Mouse (Mus musculus): ENCODE measurements around the gene Zbtb33.

Gene Zbtb33

DNA sequence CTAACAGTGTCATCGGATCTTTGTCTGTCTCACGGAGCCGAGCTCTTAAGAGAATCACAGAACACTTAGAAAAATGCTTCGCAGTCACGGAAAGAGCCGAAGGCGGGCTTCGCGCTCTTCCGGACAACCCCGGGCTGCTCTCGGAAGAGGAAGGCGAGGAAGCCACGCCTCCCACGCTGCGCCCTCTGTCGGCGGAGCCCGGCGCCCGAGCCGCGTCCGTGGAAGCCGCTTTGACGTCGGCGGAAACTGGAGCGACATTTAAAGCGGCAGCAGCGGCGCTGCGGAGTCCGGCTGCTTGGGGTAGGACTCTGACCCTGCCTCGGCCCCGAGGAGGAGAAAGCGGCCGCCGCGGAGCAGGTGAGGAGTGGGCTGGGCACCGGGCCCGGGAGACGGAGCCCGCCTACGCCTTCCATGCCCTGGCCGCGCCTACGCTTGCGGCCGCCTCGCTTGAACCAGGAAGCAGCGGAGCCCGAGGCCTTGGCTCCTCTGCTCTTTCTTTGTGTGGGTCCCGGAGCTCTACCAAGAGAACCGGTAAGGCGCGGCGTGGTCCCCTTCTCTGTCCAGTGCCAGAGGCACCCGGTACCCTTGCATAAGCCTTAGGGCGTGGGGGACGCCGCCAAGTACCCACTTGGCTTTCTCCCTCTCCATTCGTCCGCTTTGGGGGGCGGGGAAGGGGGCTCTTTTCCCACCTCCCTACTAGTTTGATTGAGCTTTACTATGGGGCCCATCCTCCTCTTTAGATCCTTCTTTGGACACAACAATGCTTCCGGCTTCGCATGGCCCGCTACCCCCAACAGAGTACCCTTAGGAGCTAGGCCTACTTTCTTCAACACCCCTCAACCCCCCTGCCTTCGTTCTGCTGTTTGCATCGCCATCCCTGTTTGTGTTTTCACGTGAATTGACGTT lies at the start of gene Zbtb33:
Zbtb33 (plus strand) TSS at position 242 of the 906 bp plus-strand sequence.
- in situ Hi-C loops (cut with MboI, MseI) = loop anchor here (5.0 kb wide), 2 partner anchors 47 to 447 kb away; partner anchors contain the start of gene C1galt1c1 (in 1 of the 2)

GRCm38 (mm10) chrX:38159097-38159496 lies 30.5 kb upstream of the Zbtb33 start:
- in situ Hi-C loops (cut with MboI, MseI) = no loop called here

DNA sequence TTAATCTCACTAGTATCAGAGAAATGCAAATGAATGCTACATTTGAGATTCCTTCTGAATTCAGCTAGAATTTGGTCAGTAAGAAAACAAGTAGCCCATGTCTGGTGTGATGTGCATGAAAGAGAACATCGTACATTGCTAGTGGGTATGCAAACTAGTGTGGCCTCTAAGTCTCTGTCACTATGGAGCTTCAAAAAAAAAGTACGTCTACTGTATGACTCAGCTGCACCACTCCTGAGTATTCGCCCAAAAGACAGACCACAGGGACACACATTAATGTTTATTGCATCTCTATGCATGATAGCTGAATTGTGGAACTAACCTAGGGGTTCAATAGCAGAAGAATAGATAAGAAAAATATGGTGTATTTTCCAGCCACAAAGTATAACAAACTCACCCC lies 24.3 kb upstream of the Zbtb33 start:
- in situ Hi-C loops (cut with MboI, MseI) = no loop called here

DNA sequence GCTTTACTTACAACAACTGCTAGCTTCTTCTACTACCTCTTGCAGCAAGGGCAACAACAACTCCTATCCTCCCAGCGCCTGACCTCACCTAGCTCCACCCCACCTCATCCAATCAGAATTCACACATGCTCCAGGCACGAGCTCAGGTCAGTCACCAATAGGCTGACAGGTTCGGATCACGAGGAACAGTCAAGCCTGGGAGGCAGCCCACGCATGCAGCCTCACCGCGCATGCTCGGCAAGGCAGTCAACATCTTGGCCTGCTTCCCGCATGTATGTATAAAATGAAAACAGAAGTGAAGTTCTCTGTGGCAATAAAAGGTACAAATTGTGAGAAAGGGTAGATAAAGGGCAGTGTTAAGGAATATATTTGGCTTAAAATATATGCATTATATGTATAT lies 23.5 kb upstream of the Zbtb33 start:
- in situ Hi-C loops (cut with MboI, MseI) = no loop called here

- in situ Hi-C loops (cut with MboI, MseI) = no loop called here
Observed at GRCm38 (mm10) chrX:38166592-38166991, 23.0 kb upstream of the Zbtb33 start.

GRCm38 (mm10) chrX:38179891-38180310 lies 9.7 kb upstream of the Zbtb33 start:
- in situ Hi-C loops (cut with MboI, MseI) = loop anchor here in 1 of 2 experiments (10.0 kb wide), 1 partner anchor 1865 kb away; no protein-coding TSS in a partner anchor

- in situ Hi-C loops (cut with MboI, MseI) = no loop called here
Observed at GRCm38 (mm10) chrX:38180656-38181607, 8.7 kb upstream of the Zbtb33 start.

DNA sequence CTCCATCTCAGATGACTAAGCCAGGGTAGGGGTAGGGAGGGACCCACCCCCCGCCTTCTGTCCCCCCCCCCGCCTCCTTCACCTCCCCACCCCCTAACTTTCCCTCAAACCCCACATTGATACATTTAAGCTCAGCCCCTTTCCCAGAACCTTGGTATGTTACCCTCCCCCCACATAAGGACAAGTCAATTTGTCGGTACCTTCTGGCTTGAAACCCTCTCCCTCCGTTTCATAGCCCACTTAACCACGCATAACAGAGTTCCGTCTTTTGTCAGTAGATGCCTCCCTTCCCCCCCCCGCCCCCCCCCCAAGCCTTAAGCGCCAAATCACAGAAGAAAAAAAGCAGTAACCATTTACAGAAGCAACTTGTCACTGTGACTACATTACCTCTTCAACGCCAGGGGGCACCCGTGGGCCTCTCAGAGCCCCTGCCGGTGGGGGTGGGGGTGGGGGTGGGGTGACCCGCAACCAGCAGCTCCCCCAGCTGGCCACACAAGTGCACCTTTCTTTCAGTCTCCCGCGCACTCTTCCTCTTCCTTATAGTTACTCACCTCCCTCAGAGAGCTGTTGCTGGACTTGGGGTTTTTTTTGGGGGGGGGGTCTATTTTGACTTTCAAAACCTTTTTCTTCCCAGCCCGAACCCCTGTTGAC lies 7.9 kb upstream of the Zbtb33 start:
- in situ Hi-C loops (cut with MboI, MseI) = no loop called here

DNA sequence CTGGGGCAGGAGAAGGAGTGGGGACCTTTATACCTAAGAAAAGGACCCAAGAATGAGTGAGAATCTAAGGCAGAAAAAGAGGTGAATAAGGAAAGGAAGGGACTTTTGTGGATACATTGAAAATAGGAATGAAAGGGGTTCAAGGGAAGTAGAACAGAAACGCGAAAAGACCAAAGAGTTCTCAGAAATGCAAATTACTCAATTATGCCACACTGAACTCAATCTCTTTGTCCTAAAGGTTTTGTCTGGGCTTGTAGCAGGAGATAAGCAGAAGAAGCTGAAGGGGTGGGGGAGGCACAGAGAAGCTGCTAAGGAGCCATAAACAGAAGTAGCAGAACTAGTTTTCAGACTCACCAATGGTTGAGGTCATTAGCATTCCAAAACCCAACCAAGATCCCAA lies 4.1 kb upstream of the Zbtb33 start:
- in situ Hi-C loops (cut with MboI, MseI) = loop anchor here in 1 of 2 experiments (5.0 kb wide), 1 partner anchor 452 kb away; the partner anchor contains the start of gene C1galt1c1

DNA sequence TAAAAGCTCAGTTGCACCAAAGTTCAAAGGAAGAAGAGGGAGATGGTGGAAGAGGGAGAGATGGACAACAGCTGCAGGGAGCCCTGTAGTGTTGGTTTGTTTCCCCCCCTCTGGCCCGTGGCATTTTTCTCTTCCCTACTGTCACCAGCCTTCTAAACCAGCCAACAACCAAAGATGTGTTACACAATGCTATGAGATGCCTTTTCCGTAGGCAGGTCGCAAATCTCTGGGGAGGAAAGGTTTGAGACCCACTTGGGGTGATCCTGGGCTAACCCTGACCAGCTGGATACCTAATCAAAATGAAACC lies 818 bp downstream of the Zbtb33 start:
- in situ Hi-C loops (cut with MboI, MseI) = loop anchor here in 1 of 2 experiments (5.0 kb wide), 1 partner anchor 47 kb away; no protein-coding TSS in a partner anchor

DNA sequence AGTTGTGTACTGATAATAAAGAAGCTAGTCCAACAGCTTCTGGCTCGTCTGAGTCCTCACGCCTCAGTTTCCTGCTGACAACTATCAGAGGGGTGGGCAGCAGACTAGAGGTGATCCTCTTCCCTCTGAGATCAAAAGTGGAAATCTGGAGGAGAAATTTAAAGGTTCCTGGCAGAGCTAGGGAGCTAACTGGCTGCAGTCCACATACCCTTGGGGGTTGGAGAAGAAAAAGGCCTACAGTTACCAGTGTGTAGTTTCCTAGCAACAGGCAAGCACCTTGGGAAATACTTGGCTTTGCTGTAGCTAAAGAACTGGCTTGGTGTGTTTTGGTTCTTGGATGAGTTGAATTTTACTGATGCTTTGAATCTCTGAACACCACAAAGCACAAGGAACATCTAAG lies 12.2 kb downstream of the Zbtb33 start:
- in situ Hi-C loops (cut with MboI, MseI) = no loop called here

DNA sequence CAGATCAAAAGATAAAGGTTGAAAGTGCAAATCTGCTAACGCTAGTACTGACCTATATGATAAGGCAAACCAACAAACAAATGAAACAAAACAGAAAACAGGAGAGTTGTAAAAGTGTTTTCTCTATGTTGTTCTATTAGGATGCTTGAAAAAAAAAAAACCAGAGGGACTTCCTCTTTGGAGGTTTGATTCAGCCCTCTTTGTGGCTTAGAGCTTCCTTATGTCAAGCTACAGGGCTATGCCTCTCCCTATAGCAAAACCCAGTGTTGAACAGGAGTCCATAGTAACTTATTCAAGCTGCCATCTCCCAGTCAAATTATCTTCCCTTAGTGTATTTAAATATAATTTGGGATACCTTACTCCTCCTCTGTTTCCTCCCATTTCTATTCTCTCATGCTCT lies 17.8 kb downstream of the Zbtb33 start:
- in situ Hi-C loops (cut with MboI, MseI) = no loop called here

DNA sequence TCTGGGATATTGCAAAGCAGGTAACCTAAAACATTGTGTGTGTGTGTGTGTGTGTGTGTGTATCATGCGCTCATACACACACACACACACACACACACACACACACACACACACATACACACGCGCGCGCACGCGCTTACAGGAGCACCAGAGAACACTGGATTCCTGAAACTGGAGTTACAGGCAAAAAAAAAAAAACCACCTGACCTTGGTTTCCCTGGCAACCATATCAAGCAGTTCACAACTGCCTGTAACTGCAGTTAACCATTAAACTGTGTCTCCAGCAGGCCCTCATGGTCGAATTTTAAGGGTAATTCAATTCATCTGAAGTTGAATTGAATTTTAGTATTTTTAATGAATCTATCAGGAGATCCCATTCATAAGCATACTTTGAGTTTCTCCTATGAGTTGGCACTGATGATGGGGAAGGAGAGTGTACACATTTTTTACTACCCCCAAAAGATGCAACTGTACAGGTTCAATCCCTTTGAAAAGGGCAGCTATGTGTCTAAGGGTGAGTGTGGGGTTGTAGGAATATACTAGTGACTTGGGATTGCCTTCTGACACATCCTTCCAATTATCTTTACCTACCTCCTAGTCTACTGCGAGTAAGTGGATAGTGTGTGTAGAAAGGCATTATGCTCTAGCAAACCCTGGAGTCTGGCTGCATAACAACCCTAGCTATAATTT lies 27.5 kb downstream of the Zbtb33 start:
- in situ Hi-C loops (cut with MboI, MseI) = no loop called here

DNA sequence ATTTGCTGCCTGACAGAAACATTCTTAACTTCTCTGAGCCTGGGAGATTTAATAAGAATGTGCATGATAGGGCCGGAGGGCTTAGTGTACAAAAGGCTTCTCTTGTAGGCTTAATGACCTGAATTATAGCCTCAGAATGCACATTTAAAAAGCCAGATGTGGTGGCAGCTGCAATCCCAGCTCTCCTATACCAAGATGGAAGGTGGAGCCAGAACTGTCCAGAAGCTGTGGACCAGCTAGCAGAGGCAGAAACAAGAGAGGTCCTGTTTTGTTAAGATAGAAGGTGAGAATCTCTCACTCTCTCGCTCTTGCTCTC lies 28.0 kb downstream of the Zbtb33 start:
- in situ Hi-C loops (cut with MboI, MseI) = no loop called here

DNA sequence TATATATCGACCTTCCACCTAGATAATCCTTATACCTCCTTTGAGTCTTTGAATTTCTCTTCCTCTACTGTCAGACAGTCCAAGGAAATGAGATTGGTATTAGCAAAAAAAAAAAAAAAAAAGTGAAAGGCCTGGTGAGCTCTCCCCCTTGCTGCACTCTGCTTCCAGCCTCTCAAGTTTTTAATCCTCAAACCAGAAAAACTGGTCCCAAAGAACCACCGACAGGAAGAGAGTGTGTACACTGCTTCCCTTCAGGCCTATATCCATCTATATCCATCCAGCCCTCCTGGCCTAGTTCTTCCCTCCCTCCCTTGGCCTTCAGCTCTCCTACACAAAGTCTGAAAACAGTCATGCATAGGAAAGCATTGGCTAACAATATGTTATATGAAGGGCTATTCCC lies 33.2 kb downstream of the Zbtb33 start:
- in situ Hi-C loops (cut with MboI, MseI) = no loop called here

DNA sequence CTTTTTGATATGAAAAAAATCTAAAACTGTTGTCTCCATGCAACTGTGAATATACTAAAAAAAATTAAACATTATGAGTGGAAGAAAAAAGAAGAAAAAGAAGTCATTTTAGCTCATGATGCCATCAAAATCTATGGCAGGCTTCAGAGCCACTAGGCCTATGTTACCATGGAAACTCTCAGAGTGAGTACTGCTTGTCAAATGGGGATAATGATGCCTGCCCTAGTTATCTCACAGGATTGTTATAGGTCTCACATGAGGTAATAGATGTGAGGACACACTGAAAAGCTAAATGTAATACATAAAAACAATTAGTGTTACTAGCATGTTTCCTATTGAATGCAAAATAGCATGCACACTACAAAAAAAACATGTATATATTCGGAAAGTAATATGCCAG lies 40.3 kb downstream of the Zbtb33 start:
- in situ Hi-C loops (cut with MboI, MseI) = no loop called here

GRCm38 (mm10) chrX:38237731-38238130 lies 48.1 kb downstream of the Zbtb33 start:
- in situ Hi-C loops (cut with MboI, MseI) = loop anchor here (5.0 kb wide), 2 partner anchors 45 to 60 kb away; no protein-coding TSS in a partner anchor

All from T-helper 17 cell (primary cell).